Mouse (Mus musculus) spleen, adult 18-20 months (tissue): Measurements from ENCODE around the gene Nif3l1.
A peak's percentile ranks its signal among the peaks of the same experiment; 100 is the strongest.

Source experiments
- DNase-seq, 2 experiments: peaks; one replicate each; pipeline ENCODE4 v3.0.0; 2022; ENCODE audit warnings: mixed read lengths in 2 of 2

Gene Nif3l1

DNA sequence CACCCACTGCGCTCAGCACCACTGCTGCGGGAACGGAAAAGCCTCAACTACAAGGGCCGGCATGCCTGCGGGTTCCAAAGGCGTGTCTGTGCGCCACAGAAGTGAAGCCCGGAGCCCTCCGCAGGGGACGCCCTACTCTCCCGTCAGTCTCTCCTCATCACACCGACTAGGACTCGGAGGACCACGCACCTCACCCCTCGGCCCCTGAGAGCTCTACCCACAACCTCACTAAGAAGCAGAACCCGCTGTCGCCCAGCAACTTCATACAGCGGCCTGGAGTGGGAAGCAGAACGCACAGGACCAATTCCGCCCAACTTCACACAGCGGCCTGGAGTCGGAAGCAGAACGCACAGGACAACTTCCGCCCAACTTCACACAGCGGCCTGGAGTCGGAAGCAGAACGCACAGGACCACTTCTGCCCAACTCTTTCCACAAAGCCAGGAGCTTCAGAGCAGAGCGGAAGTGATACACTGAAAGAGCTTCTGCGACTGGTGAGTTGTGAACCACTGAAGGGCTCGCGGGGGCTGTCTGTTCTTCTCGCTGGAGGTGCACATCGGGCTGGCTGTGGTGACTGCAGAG lies at the start of gene Nif3l1, which contains the start of gene Ppil3:
Nif3l1 (plus strand) TSS at position 9 of the 580 bp plus-strand sequence.
Ppil3 (minus strand) TSS at position 344 of the 580 bp plus-strand sequence.
- DNase-seq = peak; percentile 59 to 67

DNA sequence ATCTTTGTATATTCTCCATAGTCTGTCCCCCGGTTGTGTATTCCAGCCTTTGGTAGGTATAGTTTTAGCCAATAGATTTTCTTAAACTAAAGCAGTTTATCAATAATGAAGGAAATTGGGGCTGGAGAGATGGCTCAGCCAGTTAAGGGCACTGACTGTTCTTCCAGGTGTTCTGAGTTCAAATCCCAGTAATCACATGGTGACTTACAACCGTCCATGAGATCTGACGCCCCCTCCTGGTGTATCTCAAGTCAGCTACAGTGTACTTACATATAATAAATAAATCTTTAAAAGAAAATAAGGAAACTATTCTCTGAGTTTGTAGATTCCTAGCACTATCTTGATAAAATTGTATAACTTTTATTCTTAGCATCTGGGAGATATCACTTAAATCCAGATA lies 49.6 kb upstream of the Nif3l1 start:
- DNase-seq = no peak

DNA sequence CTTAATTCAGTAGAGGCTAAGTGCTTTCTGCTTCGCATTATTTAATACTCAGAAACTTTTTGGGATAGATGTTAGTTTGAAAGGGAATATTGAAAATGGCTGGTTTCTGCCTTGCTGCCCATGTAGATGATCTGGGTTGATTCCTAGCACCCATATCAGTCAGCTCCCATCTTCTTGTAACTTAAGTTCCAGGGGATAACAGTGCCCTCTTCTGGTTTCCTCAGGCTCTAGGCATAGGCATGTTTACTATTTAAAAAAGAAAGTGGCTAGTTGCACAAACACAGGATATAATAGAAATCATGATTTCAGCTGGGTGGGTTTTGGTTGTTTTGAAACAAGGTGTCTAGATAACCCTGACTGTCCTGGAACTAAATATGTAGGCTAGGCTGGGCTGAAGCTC lies 48.8 kb upstream of the Nif3l1 start:
- DNase-seq = no peak

DNA sequence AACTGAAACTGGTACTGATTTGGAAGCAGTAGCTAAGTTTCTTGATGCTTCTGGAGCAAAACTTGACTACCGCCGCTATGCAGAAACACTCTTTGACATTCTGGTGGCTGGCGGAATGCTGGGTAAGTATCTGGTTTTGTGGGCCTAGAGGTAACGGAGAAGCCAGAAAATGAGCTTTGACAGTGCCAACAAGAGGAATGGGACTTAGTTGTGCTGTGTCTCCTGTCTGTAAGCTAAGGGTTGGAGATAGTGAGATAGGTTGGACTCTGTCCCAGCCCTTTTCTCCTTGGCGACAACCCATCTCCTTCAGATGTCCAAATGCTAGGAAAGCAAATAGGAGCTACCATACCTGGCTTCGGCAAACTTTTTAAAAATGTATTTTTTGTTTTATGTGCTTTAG lies 47.2 kb upstream of the Nif3l1 start:
- DNase-seq = no peak

DNA sequence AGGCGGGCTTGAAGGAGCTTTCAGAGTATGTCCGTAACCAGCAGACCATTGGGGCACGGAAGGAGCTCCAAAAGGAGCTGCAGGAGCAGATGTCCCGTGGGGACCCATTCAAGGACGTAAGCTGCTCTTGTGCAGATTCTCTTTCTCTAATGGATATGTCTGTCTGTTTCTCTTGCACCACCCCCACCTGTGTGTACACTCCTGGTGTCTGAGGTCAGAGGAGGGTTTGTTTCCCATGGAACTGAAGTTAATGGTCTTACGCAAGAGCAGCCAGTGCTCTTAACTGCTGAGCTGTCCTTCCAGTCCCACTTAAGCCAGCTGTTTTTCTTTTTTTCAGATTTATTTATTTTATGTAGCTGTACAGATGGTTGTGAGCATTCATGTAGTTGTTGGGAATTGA lies 43.6 kb upstream of the Nif3l1 start:
- no peak for DNase-seq

DNA sequence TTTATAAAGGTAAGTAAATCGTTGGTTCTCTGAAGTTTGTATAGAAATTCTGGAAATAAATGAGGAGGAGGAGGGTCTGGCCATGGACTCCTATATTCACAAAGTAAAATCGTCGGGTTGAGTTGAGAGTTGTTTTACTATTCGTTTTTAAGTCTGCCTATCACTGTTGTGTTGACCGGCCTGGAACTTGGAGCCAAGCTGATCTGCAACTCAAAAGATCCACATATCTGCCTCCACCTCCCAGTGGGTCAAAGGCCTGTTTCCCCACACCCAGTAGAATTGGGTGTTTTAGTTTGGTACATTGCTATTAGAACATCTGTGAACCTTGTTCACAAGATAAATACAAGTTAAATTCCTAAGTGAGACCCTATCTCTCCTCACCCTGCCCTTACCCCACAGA lies 41.2 kb upstream of the Nif3l1 start:
- DNase-seq = no peak

DNA sequence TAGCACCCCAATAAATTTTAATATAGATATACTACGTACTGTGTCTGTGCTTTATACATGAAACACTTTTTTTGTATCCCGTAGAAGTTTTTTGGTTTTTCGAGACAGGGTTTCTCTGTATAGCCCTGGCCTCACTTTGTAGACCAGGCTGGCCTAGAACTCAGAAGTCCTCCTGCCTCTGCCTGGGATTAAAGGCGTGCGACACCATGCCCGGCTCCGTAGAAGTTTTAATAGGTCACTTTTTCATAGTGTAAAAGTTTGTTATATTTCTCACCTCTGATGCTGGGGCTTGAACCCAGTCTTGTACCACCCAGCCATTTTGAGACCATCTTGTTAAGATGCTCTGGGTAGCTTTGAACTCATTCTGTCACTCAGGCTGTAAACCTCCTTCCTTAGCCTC lies 37.6 kb upstream of the Nif3l1 start:
- no peak for DNase-seq

DNA sequence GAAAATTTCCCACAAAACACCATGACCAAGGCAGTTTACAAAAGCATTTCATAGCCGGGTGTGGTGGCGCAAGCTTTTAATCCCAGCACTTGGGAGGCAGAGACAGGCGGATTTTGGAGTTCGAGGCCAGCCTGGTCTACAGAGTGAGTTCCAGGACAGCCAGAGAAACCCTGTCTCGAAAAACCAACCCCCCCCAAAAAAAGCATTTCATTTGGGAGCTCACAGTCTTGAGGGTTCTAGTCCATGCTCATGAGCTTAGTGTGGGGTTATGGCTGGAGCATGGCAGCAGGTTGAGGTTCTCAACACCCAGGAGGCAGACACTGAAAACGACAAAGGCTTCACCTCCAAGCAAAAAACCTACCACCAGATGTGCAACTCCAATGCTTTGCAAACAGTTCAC lies 36.8 kb upstream of the Nif3l1 start:
- no peak for DNase-seq

DNA sequence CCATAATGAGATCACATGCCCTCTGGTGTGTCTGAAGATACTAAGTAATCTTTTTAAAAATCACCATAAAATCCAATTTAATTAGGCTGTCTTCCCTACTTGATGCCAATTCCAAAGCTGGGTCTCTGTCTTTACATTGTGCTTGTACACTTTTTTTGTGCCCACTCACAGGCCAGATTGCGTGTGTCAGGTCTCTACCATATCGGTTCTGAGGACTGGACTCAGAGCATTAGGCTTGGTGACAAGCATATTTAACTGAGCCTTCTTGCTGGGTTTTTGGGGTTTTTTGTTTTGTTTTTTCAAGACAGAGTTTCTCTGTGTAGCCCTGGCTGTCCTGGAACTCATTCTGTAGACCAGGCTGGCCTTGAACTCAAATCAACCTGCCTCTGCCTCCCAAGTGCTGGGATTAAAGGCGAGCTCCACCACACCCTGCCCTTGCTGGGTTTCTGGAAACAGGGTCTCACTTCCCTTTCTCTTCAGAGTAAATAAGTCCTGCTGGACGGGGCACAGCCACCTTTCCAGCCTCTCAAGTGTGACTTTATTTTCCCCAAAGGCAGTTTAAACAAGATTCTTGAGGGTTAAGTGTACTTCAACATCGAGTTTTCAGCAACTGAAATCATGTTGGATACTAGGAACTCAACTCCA lies 35.3 kb upstream of the Nif3l1 start:
- DNase-seq = no peak

DNA sequence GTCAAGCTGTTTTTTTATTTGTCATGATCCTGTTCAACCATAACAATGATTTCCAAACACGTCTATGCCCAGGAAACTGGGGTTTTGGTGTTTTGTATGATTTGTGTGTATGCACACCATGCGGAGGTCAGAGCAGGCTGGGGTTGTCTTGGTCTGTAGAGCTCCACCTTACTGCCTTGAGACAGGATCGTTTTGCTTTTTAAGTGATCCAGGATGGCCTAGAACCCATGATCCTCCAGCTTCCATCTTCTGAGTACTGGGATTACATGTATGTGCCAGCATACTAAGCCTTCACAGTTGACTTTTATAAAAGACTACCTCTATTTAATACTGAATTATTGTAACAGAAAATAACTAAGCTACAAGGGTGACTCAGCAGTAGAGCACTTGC lies 34.8 kb upstream of the Nif3l1 start:
- DNase-seq = no peak

DNA sequence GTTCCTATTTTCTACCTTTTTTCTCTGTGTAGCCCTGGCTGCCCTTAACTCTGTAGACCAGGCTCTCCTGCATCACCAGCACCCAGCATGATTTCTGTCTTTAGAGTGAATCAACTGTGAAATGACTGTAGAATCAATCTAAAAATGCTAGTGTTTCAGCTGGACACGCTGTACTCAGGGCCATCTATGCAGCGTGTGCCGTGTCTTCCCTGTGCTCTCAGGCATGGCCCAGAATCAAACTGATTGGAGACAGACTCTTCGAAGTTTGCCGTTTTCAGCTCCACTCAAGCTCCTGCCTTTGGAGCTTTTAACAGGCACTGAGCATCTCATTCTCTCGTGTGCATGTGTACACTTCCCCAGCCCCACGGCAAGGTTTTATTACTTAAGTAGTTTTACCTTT lies 34.2 kb upstream of the Nif3l1 start:
- DNase-seq = no peak

DNA sequence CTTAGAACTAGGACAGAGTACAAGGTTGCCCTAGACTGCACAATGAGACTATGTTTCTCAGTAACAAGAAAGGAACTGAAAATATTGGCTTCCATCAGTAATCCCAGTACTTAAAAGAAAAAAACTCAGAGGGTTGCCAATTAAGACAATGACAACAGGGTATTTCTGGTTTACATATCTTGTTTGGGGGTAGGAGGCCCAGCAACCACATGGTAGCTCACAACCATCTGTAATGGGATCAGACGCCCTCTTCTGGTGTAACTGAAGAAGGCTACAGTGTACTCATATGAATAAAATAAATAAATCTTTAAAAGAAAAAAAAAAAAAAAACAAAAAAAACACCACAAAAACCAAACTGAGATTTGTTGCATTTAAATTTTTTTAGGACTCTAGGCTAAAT lies 29.5 kb upstream of the Nif3l1 start:
- DNase-seq = no peak

DNA sequence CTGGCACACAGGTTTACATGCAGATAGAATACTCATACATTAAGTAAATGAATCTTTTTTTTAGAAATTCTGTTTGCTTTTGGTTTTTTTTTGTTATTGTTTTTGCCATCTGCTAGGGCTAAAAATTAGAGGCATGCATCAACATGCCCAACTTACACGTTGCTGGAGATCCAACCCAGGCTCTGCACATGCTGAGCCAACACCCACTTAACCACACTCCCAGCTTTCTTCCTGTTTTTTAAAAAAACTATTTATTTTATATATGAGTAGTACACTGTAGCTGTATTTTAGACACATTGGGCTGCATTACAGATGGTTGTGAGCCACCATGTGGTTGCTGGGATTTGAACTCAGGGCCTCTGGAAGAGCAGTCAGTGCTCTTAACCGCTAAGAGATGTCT lies 28.9 kb upstream of the Nif3l1 start:
- no peak for DNase-seq

DNA sequence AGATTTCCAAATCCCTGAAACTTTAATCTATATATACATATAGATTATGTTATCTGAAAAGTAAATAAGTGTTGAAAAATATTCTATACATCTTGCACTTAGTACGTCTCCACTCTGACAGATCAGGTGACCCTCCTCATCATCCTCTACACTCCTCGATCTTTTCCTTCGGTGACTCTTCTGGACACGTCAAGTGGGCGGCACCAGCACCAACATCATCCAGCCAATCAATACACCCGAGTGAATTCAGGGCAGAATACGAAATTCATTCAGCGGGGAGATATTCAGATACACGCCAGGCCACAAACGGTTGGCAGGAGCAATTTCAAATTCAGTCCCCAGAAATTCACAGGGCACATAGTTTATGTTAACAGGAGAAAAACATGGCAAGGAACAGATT lies 24.9 kb upstream of the Nif3l1 start:
- no peak for DNase-seq

DNA sequence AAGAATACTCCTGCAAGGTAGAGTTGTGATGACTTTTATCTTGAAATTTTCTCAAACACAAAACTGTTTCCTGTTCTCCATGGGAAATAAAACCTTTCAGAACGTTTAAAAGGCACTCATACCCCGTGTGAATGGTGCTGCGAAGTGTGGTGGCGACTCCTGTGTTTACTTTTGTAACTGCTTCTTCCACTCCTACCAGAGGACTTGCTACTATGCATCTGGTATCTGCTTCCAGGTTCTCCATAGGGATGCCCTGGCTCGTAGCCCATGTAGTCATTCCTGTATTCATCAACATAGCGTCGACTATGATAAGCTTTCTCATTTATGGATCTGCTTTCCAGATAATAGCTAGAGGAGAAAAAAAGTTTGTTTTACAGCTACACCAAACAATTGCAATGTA lies 24.0 kb upstream of the Nif3l1 start:
- no peak for DNase-seq

DNA sequence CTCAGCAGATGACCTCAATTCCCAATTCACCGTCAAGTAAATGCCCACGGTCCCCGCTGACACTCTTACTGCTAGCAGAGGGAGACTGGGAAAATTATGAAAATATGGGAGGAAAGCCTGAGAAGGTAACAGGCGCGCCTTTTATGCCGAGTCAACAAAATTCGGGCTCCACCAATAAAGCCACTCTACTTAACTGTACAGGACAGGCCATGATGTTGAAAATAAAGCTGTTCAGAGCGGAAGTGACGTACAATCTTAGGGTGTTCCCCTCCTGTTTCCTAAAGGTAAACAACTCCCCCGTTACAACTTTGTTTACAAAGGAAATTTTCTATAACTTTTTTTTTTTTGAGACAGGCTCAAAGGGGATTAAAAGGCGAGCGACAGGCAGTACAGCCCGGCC lies 22.1 kb upstream of the Nif3l1 start:
- peak in 1 of 2 experiments; percentile 26 for DNase-seq

DNA sequence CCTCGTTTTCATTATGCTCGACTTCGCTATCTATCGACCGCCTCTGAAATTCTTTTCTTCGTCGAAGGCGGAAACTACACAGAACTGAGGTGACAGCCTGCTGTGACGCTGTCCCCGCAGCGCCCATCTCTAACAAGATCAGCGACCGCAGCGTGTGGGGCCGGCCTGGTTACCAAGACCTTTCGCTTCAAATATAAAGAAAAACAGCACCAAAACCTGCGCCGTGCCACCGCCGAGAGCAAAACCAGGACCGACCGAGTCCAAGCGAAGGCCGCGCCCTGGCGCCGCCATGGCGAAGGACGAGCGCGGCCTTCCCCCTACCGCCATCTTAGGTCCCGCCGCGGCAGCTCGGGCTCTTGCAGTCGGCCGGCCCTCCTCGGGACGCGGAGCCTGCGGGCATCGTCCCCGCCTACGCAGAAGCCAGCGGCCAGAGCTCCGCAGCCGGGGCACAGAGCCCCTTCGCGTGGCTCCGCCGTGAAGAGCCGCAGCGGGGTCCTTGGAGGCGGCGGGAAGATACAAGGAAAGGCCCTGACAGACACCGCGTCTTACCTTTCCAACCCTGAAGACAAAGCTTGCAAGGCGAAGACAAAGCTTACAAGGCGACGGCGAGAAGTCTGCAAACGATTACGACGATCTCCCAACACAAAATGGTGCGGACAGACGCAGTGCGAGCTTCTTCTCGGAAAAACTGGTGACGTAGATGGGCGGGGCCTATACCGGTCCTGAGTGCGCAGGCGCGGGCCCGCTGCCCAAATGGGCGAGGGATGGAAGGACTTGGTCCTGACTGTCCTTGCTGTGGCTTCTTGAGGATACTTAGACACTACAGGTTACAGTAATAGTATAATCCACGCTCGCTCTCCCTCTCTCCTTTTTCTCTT lies 21.3 kb upstream of the Nif3l1 start, which contains the start of gene Clk1:
Clk1 (minus strand) TSS at position 696 of the 878 bp plus-strand sequence.
- peak; percentile 93 to 99 for DNase-seq

DNA sequence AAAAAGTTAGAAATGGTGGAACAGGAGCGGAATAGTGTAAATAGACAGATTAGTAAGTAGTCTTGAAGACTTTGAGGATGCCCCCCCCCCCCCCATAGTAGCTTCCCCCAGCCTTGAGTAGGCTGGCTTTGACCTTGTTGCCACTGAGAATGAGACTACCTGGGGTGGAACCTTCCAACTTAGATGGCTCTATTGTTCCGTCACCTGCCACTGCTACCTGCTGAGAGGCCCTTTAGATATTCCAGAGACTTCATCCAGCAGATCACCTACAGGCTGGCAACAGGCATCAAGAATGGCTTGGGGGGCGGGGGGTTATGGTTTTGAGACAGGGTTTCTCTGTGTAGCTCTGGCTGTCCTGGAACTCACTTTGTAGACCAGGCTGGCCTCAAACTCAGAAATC lies 20.4 kb upstream of the Nif3l1 start:
- no peak for DNase-seq

DNA sequence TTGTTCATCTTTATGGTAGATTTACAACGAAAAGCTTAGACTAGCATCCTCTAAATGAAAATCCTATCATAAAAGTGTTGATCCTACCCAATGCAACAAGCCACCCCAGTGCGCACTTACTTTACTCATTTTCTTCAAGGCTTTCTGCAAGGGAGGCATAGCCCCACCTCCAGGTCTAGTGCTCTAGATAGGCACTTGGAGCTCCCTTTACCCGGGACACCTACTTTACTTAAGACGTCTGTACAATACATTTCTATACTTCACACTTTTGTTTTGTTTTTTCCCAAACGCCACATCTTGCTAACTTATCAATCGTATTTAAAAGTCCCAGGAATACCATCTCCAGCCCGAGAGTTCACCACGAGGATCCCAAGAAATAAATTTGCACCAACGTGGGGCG lies 260 bp upstream of the Nif3l1 start:
- peak in 1 of 2 experiments; percentile 12 for DNase-seq

DNA sequence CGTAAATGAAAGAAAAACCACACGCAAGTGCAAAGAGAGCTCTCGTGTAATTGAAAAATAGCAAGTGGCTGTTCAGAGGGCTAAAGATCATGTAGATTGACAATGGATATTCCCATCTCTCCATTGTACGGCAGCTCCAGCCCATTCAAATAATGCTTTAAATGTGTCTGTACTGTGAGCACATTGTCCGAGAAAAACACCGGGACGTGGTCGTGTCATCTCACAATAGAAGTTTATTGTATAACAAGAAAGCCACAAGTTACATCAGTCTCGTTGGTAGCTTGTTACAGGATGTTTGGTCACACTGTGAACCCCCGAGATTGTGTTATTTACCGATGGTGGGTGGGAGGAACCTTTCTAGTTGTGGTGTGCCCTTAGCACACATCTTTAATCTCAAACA lies 910 bp downstream of the Nif3l1 start:
- no peak for DNase-seq

DNA sequence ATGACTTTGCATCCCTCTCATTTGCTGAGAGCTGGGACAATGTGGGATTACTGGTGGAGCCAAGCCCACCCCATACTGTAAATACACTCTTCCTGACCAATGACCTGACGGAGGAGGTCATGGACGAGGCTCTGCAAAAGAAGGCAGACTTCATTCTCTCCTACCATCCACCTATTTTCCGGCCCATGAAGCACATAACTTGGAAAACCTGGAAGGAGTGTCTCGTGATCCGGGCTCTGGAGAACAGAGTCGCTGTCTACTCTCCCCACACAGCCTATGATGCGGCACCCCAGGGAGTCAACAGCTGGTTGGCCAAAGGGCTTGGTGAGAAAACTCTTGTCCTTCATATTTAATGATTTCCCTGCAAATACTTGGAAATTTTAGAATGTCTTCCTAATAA lies 2.8 kb downstream of the Nif3l1 start:
- DNase-seq = no peak

DNA sequence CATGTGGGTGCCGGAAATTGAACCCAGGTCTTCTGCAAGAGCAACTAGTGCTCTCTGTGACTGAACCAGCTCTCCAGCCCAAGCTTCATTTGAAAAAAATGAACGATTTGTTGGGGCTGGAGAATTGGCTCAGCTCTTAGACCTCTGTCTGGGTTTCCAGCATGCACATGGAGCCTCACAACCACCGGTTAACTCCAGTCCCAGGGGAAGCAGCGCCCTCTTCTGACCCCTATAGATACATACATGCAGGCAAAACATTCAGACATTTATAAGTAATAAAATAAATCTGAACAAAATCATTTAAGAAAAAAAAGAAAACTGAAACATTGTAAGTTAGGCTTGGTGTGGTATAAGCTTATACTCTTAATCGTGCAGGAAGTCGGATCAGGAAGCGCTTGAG lies 3.4 kb downstream of the Nif3l1 start:
- no peak for DNase-seq

DNA sequence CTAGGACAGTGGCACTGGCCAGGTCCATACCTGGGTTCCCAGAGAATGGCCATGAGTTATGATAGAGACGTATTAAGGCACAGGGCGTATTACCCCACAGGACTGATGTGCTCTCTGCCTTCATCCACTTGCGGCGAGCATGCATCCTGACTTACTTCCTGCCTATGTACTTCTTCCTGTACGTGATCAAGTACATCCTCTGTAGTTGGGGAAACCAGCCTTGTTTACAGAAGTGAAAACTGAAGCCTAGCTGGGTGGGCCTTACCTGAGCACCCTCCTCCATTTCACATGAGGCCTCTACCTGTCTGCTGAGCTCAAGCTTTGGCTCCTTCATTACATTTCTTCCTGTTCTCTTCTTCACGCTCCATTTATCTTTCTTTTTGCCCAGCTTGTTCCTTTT lies 9.4 kb downstream of the Nif3l1 start:
- peak in 1 of 2 experiments; percentile 9 for DNase-seq

DNA sequence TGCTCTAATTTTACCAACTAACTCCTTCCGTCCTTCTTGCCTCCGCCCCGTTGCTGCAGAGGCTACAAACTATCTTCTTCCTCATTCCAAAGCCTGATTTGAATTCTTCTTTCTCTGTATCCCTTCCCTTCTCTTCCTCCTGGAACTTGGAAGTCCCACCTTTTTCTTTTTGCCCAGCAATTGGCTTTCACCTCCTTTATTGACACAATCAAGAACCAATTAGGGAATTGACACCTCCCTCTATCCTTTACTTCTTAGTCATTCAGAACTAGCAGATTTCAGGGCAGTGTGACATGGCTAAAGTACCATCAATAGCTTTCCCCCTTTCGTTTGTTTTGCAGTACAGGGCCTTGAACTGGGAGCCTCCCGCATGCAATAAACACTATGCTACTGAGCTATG lies 13.2 kb downstream of the Nif3l1 start:
- no peak for DNase-seq
